Mouse (Mus musculus): ENCODE measurements at regions not wholly inside any gene's neighbourhood (a gene's known extent, or its start where the extent isn't known, plus 50 kb on each side); places are given as distances from the start of the nearest gene placed in this dataset.

DNA sequence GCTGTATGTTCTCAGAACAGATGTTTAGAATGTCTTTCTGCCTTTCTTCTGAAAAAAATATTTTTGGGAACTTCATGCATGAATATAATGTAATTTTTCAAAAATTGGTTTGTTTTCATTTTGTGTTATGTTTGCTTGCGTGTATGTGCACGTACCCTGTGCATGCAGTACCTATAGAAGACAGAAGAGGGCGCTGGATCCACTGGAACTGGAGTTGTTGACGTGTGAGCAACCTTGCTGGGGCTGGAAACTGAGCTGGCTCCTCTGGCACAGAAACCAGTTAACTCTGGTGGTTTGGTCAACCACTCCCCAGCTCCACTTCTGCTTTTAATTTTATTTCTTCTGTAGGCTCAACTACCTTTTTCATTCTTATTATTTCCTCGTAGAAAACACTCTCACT lies 702.0 kb upstream of the Tmpo start:
- DNase-seq (ENCODE audit: low spot score), result peak; percentile 62

DNA sequence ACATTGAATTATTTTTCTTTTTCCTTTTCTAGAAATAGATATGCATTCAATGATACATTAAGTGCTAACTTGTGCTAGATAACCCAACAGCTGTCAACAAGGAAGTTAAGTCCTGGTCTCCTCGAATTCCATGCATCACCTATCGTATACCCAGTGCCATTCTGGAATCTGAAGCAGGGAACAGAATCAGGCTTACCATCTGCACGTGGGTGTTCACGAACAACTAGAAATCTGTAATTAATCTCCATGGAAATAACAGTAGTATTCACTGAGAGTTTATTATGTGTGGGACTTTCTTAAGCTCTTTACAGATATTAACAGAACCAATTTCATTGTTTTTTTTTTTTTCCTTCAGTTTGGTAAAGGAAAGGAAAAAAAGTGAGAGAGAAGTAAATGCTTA lies 701.4 kb upstream of the Tmpo start:
- DNase-seq (ENCODE audit: low spot score), result no peak

DNA sequence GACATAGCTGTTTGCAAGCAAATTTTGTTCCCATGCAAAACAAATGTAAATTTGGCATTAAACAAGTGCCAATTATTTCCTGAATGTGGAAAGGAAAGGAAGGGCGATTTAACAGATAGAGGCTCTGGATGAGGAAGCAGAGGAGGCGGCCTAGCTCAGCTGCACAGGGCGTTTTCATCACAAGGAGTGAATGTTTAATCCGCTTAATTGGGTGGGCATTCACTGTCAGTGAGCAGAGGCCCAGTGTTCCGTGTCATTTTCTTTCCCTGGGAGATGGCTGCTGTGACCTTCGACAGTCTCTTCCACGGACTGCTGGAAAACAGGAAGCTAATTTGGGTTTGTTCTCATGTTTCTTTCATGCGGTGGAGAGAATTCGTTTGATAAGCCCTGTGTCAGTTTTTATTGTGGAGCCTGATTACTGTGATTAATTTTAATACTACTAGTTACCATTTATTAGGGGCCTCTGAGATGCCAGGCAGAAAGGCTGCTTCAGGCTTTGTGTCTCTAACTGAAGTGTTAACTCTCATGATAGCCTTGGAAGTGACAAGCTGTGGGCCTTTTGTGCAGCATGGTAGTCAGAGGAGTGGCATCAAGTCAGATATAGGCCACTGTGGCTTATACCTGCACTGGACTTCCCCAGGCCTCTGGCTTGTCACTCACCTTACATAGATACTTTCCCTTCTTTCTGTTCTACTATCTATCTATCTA lies 700.6 kb upstream of the Tmpo start:
- DNase-seq (ENCODE audit: low spot score), result no peak

DNA sequence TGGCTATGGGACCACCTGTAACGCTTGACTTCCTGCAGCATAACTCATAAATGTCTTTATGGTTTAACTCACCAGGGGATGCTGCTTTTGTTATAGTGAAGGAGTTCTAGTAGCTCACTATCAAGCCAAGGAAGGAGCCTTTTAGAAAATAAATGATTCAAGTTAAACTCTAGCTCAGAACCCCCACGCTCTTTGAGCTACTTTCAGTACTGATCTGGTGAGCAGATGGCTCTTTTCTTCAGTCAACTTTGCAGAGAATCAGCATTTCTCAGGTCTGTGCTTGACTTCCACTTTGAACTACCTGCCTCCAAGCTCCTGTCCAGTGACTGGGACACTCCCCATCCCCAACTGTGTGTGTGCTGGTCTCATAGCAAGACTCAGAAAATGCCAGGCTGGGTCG lies 694.3 kb upstream of the Tmpo start:
- DNase-seq (ENCODE audit: low spot score), result no peak

DNA sequence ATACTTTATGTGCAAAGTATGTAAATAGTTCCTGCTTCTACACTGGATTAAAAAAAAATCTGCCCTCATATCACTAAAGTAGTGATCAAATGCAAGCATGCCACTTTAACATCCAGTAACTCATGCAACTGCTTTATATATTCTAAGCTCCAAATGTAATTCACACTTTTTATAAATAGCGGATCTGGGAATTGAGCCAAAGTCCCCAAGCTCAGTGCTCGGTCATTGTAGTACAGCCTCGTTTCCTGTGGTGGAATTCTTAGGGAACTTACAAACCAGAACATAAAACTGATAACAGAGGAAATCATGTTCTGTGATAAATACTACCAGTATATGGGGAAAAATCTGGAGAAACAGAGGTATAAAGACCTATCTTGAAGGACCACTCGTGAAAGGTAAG lies 690.1 kb upstream of the Tmpo start:
- no peak for DNase-seq (ENCODE audit: low spot score)

DNA sequence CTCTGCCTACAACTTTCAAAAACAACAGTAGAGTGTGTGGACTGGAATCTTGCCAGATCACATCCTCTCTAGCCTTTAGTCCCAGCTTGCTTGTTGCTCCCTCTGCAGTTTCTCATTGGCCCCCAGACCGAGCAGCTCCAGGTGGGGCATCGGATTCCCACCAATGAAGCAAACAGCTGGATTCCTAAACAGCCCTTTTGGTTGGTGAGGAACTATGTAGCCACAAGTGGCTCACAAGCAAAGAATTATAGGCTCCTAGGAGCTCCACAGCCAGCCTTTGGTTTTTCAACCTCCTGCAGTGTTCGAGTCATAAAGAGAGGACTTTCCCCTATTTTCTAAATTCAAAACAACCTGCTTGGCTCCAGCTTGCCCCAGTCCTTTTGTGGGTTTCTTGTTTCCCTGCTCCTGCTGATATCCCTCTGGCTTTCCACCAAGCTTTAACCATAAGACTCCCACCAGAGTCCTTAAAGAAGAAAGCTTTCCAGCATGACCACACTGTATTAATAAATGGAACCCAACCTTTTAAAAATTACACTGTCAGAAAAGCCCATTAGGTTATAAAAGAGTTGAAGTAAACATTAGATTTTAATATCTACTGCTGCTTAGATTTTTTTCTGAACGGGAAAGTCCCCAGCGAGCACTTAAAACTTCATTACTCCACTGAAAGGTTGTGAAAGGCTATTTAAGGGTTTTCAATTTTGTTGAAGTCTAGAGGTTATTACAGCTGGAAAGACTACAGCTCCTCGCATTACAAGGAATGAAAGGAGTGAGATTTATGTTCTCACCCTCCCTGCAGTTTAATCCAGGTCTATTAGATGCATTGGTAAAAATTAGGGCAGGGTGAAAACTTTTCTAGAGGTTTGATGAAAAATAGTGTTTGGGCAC lies 677.8 kb upstream of the Tmpo start:
- no peak for DNase-seq (ENCODE audit: low spot score)

DNA sequence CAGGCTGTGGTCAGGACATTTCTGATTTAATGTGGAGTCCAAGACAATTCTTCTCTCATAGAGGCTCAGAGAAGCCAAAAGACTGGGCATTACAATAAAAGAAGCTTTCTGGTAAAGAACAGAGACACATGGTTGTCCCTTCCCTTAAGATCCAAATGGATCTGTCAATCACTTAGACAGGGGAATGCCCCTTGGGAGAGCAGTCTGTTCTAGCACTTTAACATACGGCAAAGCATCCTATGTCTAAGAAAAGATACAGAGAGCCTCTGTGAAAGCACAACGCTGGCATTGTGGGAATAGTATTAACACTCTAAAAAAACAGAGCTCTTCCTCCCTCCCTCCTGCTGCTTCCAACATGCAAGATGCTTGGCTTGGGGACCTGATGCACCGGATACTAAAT lies 646.0 kb upstream of the Tmpo start:
- no peak for DNase-seq (ENCODE audit: low spot score)

DNA sequence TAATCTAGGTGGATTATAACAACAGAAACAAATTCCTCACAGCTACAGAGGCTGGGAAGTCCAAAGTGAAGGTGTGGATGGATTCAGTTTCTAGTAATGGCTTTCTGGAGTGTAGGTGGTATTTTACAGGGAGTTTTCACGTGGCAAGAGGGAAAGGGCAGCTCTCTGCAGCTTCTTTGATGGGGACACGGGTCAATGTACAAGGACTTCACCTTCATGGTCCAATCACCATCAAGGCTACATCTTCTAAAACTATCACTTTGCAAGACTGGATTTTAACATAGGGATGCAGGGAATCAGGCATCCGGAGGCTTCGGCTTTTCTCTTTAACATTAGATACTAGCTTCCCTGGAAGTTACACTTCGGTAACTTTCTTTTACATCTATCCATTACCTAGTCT lies 642.4 kb upstream of the Tmpo start:
- no peak for DNase-seq (ENCODE audit: low spot score)

DNA sequence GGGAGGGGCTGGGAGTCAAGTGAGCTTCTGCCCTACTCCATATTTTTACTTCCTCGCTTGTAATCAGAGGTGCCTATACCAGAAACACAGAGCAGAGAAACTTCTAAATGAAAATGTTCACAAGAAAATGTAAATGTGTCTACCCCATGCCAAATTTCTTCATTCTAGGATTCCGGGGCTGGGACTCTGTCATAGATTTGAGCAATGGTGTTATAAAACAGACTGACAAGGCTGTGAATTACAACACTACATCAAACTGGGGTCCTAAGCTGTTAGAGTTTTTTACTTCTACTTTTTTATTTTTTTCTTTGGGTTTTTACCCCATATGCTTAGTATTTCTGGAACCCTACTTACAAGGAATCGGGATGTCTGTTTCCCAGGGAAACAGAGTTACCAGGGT lies 623.8 kb upstream of the Tmpo start:
- no peak for DNase-seq (ENCODE audit: low spot score)
